Mouse (Mus musculus): Measurements from ENCODE around the gene Rad51c.

Rad51c gene

GRCm38 (mm10) chr11:87367061-87367460 lies 37.7 kb downstream of the Rad51c start:
- DNase-seq (ENCODE audit: low read depth, low spot score), result no peak

- DNase-seq (ENCODE audit: low read depth, low spot score), result no peak
These were observed 39.6 kb downstream of the Rad51c start for GRCm38 (mm10) chr11:87365120-87365519.

GRCm38 (mm10) chr11:87359262-87359612 lies 45.5 kb downstream of the Rad51c start:
- no peak for DNase-seq (ENCODE audit: low read depth, low spot score)

- peak; percentile 89 for DNase-seq (ENCODE audit: low read depth, low spot score)
These were observed 46.2 kb downstream of the Rad51c start, which contains the start of gene Ppm1e for GRCm38 (mm10) chr11:87358331-87359261. TSS of gene Ppm1e (minus strand) at chr11:87359023.

GRCm38 (mm10) chr11:87357317-87358300 lies 47.1 kb downstream of the Rad51c start:
- DNase-seq (ENCODE audit: low read depth, low spot score), result peak; percentile 45

- DNase-seq (ENCODE audit: low read depth, low spot score), result no peak
These were observed 49.9 kb downstream of the Rad51c start for GRCm38 (mm10) chr11:87354861-87355260.

- DNase-seq (ENCODE audit: low read depth, low spot score), result no peak
These were observed 51.0 kb downstream of the Rad51c start for GRCm38 (mm10) chr11:87353646-87354170.

All from brain, adult 2 months (tissue).